Mouse (Mus musculus) embryonic facial prominence, embryonic 10.5 days (tissue): ENCODE measurements at regions not wholly inside any gene's neighbourhood (a gene's known extent, or its start where the extent isn't known, plus 50 kb on each side); places are given as distances from the start of the nearest gene placed in this dataset.
A peak's percentile ranks its signal among the peaks of the same experiment; 100 is the strongest.

Source experiments
- DNase-seq: peaks from one replicate; pipeline ENCODE4 v3.0.0-alpha.2; 2017; ENCODE audit warnings: low spot score
- H3K27ac ChIP-seq: fragments of 300-500 bp; sonication (generic); replicated peaks from 2 replicates; pipeline ENCODE4 v1.5.1; 2016; ENCODE audit warnings: mild to moderate bottlenecking
- H3K27me3 ChIP-seq: fragments of 300-500 bp; sonication (generic); replicated peaks from 2 replicates; pipeline ENCODE4 v1.6.1; 2016; ENCODE audit warnings: low read depth, mild to moderate bottlenecking; ENCODE audit not compliant: poor library complexity, severe bottlenecking
- H3K36me3 ChIP-seq: fragments of 300-500 bp; sonication (generic); replicated peaks from 2 replicates; pipeline ENCODE4 v1.6.1; 2016; ENCODE audit warnings: mild to moderate bottlenecking, moderate library complexity
- H3K4me1 ChIP-seq: fragments of 300-500 bp; sonication (generic); 2 replicates; pipeline ENCODE4 v1.6.1; 2016
- H3K4me3 ChIP-seq: fragments of 300-500 bp; sonication (generic); 2 replicates; pipeline ENCODE4 v1.5.1; 2016; ENCODE audit warnings: mild to moderate bottlenecking, moderate library complexity
- H3K9me3 ChIP-seq: fragments of 300-500 bp; sonication (generic); 2 replicates; pipeline ENCODE4 v1.6.1; 2016; ENCODE audit warnings: mild to moderate bottlenecking
- WGBS: fragments of 180-500 bp; shearing (Covaris S2); methylation state at CpG from one replicate; pipeline ENCODE4 v1.1.7; 2016; 5-methylcytosine and 5-hydroxymethylcytosine counted together

GRCm38 (mm10) chr3:144104366-144104765 lies 100.7 kb downstream of the Lmo4 start:
- Histone ChIP-seq H3K36me3 (no peaks in the 10 kb centered on the region), H3K9me3 (no peaks in the 10 kb centered on the region), H3K4me3 (no peak overlapping the region), H3K4me1 (peaks cover 6% of the 10 kb centered on the region; the same call in 1 of the 2 replicates), H3K27me3 (no peaks in the 10 kb centered on the region), H3K27ac (no peak overlapping the region)
- no peak for DNase-seq
- WGBS = 91% methylated on average over 4 of the region's 4 CpGs

GRCm38 (mm10) chr3:144099444-144099843 lies 105.6 kb downstream of the Lmo4 start:
- 88% methylated on average over 2 of the region's 2 CpGs for WGBS
- Histone ChIP-seq H3K4me3 (no peak overlapping the region), H3K9me3 (no peaks in the 10 kb centered on the region), H3K4me1 (peaks cover 34% of the 10 kb centered on the region), H3K36me3 (no peaks in the 10 kb centered on the region), H3K27me3 (no peaks in the 10 kb centered on the region), H3K27ac (no peak overlapping the region)
- no peak for DNase-seq

GRCm38 (mm10) chr3:144098762-144099161 lies 106.3 kb downstream of the Lmo4 start:
- Histone ChIP-seq H3K27ac (peak overlapping the region; percentile 76), H3K27me3 (no peaks in the 10 kb centered on the region), H3K4me1 (peaks cover 34% of the 10 kb centered on the region), H3K4me3 (no peak overlapping the region), H3K36me3 (no peaks in the 10 kb centered on the region), H3K9me3 (no peaks in the 10 kb centered on the region)
- 61% methylated on average over 8 of the region's 8 CpGs for WGBS
- no peak for DNase-seq

GRCm38 (mm10) chr3:144091231-144091630 lies 113.8 kb downstream of the Lmo4 start:
- Histone ChIP-seq H3K27me3 (no peaks in the 10 kb centered on the region), H3K27ac (no peak overlapping the region), H3K9me3 (no peaks in the 10 kb centered on the region), H3K4me3 (no peak overlapping the region), H3K4me1 (peaks cover 9% of the 10 kb centered on the region; the same call in 1 of the 2 replicates), H3K36me3 (no peaks in the 10 kb centered on the region)
- WGBS = 90% methylated on average over 1 of the region's 1 CpGs
- DNase-seq = no peak

GRCm38 (mm10) chr3:144089790-144090256 lies 115.2 kb downstream of the Lmo4 start:
- no peak for DNase-seq
- 62% methylated on average over 8 of the region's 8 CpGs for WGBS
- Histone ChIP-seq H3K4me3 (no peak overlapping the region), H3K27me3 (no peaks in the 10 kb centered on the region), H3K4me1 (peaks cover 4% of the 10 kb centered on the region; the same call in 1 of the 2 replicates), H3K9me3 (no peaks in the 10 kb centered on the region), H3K36me3 (no peaks in the 10 kb centered on the region), H3K27ac (no peak overlapping the region)

- no peaks in the 10 kb centered on the region for H3K9me3 ChIP-seq
- WGBS = 76% methylated on average over 18 of the region's 18 CpGs
- no peaks in the 10 kb centered on the region for H3K27me3 ChIP-seq
- H3K4me3 ChIP-seq = no peak overlapping the region
- H3K27ac ChIP-seq = no peak overlapping the region
- no peaks in the 10 kb centered on the region for H3K36me3 ChIP-seq
- no peak for DNase-seq
- peaks cover 4% of the 10 kb centered on the region; the same call in 1 of the 2 replicates for H3K4me1 ChIP-seq
Measured at GRCm38 (mm10) chr3:144088261-144088884, 116.6 kb downstream of the Lmo4 start.

- Histone ChIP-seq H3K4me1 (peaks cover 4% of the 10 kb centered on the region; the same call in 1 of the 2 replicates), H3K36me3 (no peaks in the 10 kb centered on the region), H3K4me3 (no peak overlapping the region), H3K27me3 (no peaks in the 10 kb centered on the region), H3K27ac (no peak overlapping the region), H3K9me3 (no peaks in the 10 kb centered on the region)
- DNase-seq = no peak
- WGBS = 75% methylated on average over 7 of the region's 7 CpGs
Measured at GRCm38 (mm10) chr3:144087771-144088170, 117.2 kb downstream of the Lmo4 start.

GRCm38 (mm10) chr3:144086176-144086575 lies 118.8 kb downstream of the Lmo4 start:
- Histone ChIP-seq H3K4me3 (no peak overlapping the region), H3K9me3 (no peaks in the 10 kb centered on the region), H3K27ac (no peak overlapping the region), H3K4me1 (peaks cover 4% of the 10 kb centered on the region; the same call in 1 of the 2 replicates), H3K27me3 (no peaks in the 10 kb centered on the region), H3K36me3 (no peaks in the 10 kb centered on the region)
- 90% methylated on average over 3 of the region's 3 CpGs for WGBS
- no peak for DNase-seq

- 91% methylated on average over 3 of the region's 3 CpGs for WGBS
- DNase-seq = no peak
- Histone ChIP-seq H3K27ac (no peak overlapping the region), H3K4me3 (no peak overlapping the region), H3K9me3 (no peaks in the 10 kb centered on the region), H3K36me3 (no peaks in the 10 kb centered on the region), H3K4me1 (no peaks in the 10 kb centered on the region), H3K27me3 (no peaks in the 10 kb centered on the region)
Measured at GRCm38 (mm10) chr3:144079960-144080359, 125.1 kb downstream of the Lmo4 start.

- H3K9me3 ChIP-seq = no peaks in the 10 kb centered on the region
- DNase-seq = no peak
- H3K27ac ChIP-seq = no peak overlapping the region; the same call in 1 of the 2 replicates
- no peaks in the 10 kb centered on the region for H3K27me3 ChIP-seq
- 75% methylated on average over 13 of the region's 13 CpGs for WGBS
- no peaks in the 10 kb centered on the region for H3K4me1 ChIP-seq
- no peak overlapping the region for H3K4me3 ChIP-seq
- no peaks in the 10 kb centered on the region for H3K36me3 ChIP-seq
Measured at GRCm38 (mm10) chr3:144078198-144078935, 126.7 kb downstream of the Lmo4 start.

GRCm38 (mm10) chr3:144069979-144070540 lies 135.0 kb downstream of the Lmo4 start:
- Histone ChIP-seq H3K9me3 (no peaks in the 10 kb centered on the region), H3K4me1 (no peaks in the 10 kb centered on the region), H3K27ac (no peak overlapping the region), H3K4me3 (no peak overlapping the region), H3K27me3 (no peaks in the 10 kb centered on the region), H3K36me3 (no peaks in the 10 kb centered on the region)
- DNase-seq = no peak
- 85% methylated on average over 10 of the region's 10 CpGs for WGBS

- DNase-seq = no peak
- H3K4me1 ChIP-seq = no peaks in the 10 kb centered on the region
- no peaks in the 10 kb centered on the region for H3K36me3 ChIP-seq
- H3K4me3 ChIP-seq = no peak overlapping the region
- no peaks in the 10 kb centered on the region for H3K9me3 ChIP-seq
- H3K27ac ChIP-seq = no peak overlapping the region
- no peaks in the 10 kb centered on the region for H3K27me3 ChIP-seq
- 93% methylated on average over 3 of the region's 3 CpGs for WGBS
Measured at GRCm38 (mm10) chr3:144067016-144067415, 138.0 kb downstream of the Lmo4 start.

GRCm38 (mm10) chr3:144058106-144058505 lies 146.9 kb downstream of the Lmo4 start:
- Histone ChIP-seq H3K36me3 (no peaks in the 10 kb centered on the region), H3K27me3 (no peaks in the 10 kb centered on the region), H3K9me3 (no peaks in the 10 kb centered on the region), H3K4me1 (no peaks in the 10 kb centered on the region), H3K4me3 (no peak overlapping the region), H3K27ac (no peak overlapping the region)
- no peak for DNase-seq
- 73% methylated on average over 4 of the region's 4 CpGs for WGBS
